Mouse (Mus musculus) urinary bladder, adult 2 months (tissue): ENCODE results near the gene Grn. TPM values are rescaled to one million over a fixed set of nuclear protein-coding genes. Genes with fewer than 3 reads are reported as not detected.
"Not testable (repeated sequence)": the region's sequence is repeated elsewhere in the genome, so short reads cannot be mapped to it uniquely, and the experiment has no call there.

Experiments used
- DNase-seq: peaks from one replicate; pipeline ENCODE4 v3.0.0; 2022; ENCODE audit warnings: low spot score
- polyA plus RNA-seq: library from polyadenylated mRNA; depleted of rRNA; stranded (reverse); fragments of >200 nt; gene quantifications from 2 replicates; pipeline ENCODE4 v1.2.3, GENCODE M21; 2012; rRNA removed

Gene Grn
- 190 and 251 TPM in 2 replicates for polyA plus RNA-seq

DNA sequence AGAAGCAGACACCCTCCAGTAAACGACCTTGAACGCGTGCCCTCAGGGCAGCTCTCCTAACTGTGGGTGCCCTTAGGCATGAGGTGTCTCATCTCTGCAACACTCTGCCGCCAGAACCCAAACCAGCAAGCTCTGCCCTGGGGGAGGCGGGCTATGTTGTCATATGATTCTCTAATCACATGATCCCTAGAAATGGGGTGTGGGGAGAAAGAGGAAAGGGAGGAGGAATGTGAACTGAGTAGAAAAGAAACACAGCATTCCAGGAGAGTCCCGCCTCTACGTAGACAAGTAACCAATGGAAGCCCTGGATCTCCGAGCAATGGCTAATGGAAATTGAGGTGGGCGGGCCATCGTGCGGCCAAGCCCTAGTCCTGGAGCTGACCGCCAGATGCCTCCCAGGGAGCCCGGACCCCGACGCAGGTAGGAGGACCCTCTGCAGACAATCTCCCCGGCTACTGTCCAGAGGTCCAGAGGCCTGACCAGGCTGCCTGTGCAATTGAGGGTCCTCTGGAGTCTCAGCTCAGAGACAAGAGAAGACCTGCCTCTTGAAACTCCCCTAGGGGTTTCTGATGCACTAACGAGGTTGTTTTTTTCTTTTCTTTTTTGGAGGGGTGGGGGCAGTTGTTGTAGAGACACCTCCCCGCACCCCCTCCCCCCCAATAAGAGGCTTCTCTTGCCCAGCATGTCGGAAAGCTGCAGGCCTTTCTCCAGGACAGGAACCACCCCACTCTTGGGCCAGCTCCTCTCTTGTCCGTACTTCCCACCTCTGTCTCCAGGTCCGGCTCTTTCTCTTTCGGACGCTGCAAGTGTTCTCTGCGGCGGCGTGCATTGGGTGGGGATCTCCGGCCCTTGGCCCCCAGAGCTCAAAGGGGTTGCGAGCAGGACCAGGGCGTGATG is at the start of gene Grn:
Grn (plus strand) TSS at position 195 of the 897 bp plus-strand sequence.
- DNase-seq = peak; percentile 70

GRCm38 (mm10) chr11:102381341-102382100 is 48.6 kb upstream of the Grn start:
- peak; percentile 12 for DNase-seq

DNA sequence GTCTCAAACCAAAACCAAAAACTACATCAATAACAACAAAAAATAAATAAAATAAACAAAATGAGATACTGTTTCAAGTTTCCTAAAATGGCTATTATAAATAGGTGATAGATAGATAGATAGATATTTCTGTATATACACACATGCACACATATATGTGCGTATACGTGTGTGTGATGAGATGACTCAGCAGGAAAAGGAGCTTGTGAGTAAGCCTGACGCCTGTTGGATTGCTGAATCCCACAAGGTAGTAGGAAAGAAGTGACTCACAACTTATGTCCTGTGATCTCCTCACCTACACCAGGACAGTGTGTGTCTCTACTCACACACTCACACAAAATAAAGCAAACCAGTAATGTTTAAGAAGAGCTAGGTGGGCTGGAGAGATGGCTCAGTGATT is 47.3 kb upstream of the Grn start:
- no peak for DNase-seq

DNA sequence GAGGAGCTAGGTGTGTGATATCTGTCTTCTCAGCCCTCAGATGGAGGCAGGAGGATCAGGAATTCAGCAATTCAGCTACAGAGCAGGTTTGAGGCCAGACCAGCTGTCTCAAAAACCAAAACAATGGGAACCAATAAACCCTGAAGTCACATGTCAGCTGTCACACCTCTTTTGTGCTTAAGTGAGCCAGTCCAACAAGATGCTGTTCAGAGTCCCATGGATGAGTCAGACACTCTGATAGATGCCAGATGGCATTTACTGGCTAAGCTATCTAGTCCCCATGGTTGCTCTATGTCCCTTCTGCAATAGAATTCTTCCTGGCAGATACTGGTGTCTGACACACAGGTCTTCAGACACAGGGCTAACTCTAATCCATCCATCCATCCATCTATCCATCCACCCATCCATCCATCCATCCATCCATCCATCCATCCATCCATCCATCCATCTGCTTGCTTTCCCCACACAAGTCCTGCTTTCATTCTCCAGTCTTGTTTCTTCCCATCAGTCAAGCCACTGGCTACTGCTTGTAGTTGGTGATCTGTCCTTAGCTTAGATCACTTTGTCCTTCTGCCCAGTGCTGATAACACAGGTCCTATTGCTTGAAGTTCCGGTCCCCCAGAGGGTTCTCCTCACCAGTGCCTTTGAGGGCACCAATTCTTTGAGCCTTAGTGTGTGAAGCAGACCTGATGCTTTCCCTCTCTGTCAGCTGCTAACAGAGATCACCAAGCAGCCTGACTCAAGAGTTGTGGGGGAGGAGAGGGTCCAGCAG is 46.6 kb upstream of the Grn start:
- peak; percentile 10 for DNase-seq

DNA sequence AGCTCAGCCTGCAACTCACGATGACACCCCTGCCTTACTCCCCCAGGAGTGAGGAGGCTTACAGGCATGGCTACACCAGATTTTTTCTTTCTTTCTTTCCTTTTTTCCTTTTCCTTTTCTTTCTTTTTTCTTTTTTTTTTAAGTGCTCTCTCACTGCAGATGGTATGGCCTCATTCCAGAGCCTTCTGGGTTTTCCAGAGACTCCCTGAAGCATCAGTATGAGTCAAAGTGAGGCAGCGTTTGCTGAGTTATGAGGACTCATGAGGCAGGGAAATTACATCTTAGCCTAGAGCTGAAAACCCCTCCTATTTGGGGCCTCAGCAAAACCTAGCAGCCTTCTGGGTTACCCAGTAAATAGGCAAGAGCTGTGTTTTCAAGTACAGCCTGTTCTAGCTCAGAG is 45.7 kb upstream of the Grn start:
- DNase-seq = no peak

DNA sequence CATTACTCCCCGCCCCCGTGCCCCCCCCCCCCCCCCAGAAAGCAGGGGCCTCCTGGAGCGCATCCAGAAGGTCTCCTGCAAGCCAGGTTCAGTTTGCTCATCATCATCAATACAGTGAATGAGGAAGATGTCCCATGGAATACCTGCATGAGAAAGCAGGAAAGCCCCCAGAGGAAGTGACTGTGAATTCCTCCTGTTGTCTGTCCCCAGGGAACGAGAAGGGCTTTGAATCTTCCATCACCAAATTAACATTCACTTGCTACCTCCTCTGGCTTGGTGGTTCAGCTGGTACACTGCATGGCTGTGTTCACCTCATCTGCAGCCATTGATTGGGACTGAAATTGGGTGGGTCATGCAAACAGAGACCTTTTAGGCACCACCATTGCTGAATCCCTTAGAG is 45.0 kb upstream of the Grn start:
- no peak for DNase-seq

DNA sequence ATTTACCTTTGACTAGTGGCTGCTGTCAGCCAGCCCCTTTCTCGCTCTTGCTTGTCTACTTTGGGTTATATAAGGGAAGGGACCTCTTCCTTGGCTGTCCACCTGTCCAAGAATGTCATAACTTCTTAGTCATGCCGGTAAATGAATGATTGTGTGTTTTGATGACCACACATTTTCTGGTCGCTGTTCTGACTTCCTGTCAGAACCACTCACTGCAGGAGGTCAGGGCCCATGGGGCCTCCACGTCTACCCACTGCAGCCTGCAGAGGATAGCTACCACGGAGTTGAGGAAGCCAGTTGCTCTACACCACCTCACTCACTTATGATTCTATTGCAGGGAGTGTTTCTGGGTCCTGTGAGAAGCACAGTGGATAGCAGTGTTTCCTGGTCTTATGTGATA is 44.0 kb upstream of the Grn start:
- DNase-seq = no peak

DNA sequence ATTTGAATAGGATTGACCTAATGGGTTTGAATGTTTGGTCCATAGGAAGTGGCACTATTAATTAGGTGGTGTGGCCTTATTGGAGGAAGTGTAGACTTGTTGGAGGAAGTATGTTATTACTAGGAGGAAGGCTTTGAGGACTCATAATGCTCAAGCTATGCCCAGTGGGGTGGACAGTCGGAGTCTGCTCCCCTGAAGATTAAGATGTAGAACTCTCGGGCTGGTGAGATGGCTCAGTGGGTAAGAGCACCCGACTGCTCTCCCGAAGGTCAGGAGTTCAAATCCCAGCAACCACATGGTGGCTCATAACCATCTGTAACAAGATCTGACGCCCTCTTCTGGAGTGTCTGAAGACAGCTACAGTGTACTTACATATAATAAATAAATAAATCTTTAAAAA is 40.7 kb upstream of the Grn start:
- DNase-seq = not testable (repeated sequence)

- no peak for DNase-seq
Measured at GRCm38 (mm10) chr11:102392441-102393237, 37.5 kb upstream of the Grn start.

- no peak for DNase-seq
Measured at GRCm38 (mm10) chr11:102393238-102393634, 36.9 kb upstream of the Grn start, which contains the start of gene Rundc3a. Rundc3a (plus strand) TSS chr11:102393403.

- no peak for DNase-seq
Measured at GRCm38 (mm10) chr11:102393719-102394420, 36.2 kb upstream of the Grn start.

GRCm38 (mm10) chr11:102394421-102395124 is 35.5 kb upstream of the Grn start:
- no peak for DNase-seq

- DNase-seq = no peak
Measured at GRCm38 (mm10) chr11:102395250-102395649, 34.9 kb upstream of the Grn start.

GRCm38 (mm10) chr11:102396263-102396662 is 33.9 kb upstream of the Grn start:
- no peak for DNase-seq

GRCm38 (mm10) chr11:102396671-102397141 is 33.4 kb upstream of the Grn start:
- no peak for DNase-seq

GRCm38 (mm10) chr11:102398007-102398825 is 31.9 kb upstream of the Grn start:
- no peak for DNase-seq

- DNase-seq = no peak
Measured at GRCm38 (mm10) chr11:102399107-102399506, 31.0 kb upstream of the Grn start.

GRCm38 (mm10) chr11:102399610-102400072 is 30.5 kb upstream of the Grn start:
- DNase-seq = no peak
